Mouse (Mus musculus) stomach, postnatal 0 days (tissue): ENCODE data around the gene Akt2.

Experiments
- CTCF ChIP-seq: IDR thresholded peaks from 2 replicates; pipeline ENCODE4 v1.5.1; 2016; ENCODE audit warnings: antibody characterized with exemption, low read depth, mild to moderate bottlenecking, moderate library complexity
- EP300 ChIP-seq: optimal IDR thresholded peaks from 2 replicates; pipeline ENCODE3; 2016; ENCODE audit warnings: antibody characterized with exemption

- TF ChIP-seq CTCF (peak; percentile 34), EP300 (no peak)
Measured at GRCm38 (mm10) chr7:27673064-27673574, 81.8 kb downstream of the Akt2 start.
